Mouse (Mus musculus): ENCODE measurements around the gene Pla2g15. TPM values are rescaled to one million over a fixed set of nuclear protein-coding genes. Genes with fewer than 3 reads are reported as not detected.
A peak's percentile ranks its signal among the peaks of the same experiment; 100 is the strongest.

Pla2g15 gene
- polyA plus RNA-seq, 1 experiment from 2014 or later, result 17.3 TPM

DNA sequence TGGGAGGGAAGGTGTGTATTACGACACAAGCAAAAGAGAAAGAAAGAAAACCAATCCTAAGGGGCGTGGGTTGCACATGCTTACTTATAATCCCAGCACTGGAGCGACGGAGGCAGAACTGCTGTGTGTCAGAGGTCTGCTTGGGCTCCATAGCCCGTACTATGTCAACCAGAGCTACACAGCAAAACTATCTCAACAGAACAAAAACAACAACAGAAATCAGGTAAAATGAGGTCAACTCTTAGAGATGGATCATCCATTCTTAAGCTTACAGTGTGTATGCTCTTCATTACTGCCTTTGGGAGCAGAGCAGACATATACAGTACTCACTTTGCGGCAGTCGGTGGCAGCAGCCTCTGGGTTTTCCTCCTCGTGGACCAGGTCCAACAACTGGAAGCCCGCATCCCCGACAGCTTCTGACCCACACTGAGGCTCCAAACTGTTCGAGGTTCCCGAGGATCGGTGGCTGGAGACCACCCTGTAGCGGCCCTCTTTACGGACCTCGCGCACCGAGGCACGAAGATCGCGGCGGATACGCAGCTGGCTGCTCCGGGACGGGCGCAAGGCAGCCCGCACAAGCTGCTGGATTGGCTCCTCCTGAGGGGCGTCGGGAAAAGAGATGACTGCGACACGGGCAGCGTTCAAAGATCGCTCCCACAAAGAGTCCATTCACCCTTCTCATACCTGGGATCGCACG is 60.0 kb downstream of the Pla2g15 start:
- peaks cover 15% of the 10 kb centered on the region for H3K4me1 ChIP-seq
- H3K4me3 ChIP-seq (replicated peaks), result peak overlapping the region; percentile 83
- H3K4me2 ChIP-seq (replicated peaks), result peak overlapping the region; percentile 55
- H3K9me3 ChIP-seq (replicated peaks), result no peaks in the 10 kb centered on the region
- H3K27me3 ChIP-seq, result no peaks in the 10 kb centered on the region
- peak overlapping the region; percentile 86 for H3K9ac ChIP-seq
- peak; percentile 55 for ATAC-seq (ENCODE audit: insufficient number of reproducible peaks, low FRiP score, low TSS enrichment, low read depth)
- H3K36me3 ChIP-seq, result peaks cover 37% of the 10 kb centered on the region
- under 1% methylated on average over 35 of the region's 35 CpGs for WGBS
- peak overlapping the region; percentile 95 for H3K27ac ChIP-seq (replicated peaks)

- H3K4me1 ChIP-seq, result peaks cover 15% of the 10 kb centered on the region
- H3K27me3 ChIP-seq, result no peaks in the 10 kb centered on the region
- peaks cover 44% of the 10 kb centered on the region for H3K36me3 ChIP-seq
- H3K27ac ChIP-seq (replicated peaks), result peak within 1 kb of the TSS; percentile 95
- peak within 1 kb of the TSS; percentile 83 for H3K4me3 ChIP-seq (replicated peaks)
- no peaks in the 10 kb centered on the region for H3K9me3 ChIP-seq (replicated peaks)
- peak within 1 kb of the TSS; percentile 55 for H3K4me2 ChIP-seq (replicated peaks)
- WGBS, result 0% methylated on average over 52 of the region's 52 CpGs
- H3K9ac ChIP-seq, result peak within 1 kb of the TSS; percentile 86
- ATAC-seq (ENCODE audit: insufficient number of reproducible peaks, low FRiP score, low TSS enrichment, low read depth), result peak; percentile 99
These were observed 60.7 kb downstream of the Pla2g15 start, which contains the start of the genes Slc7a6os and Prmt7 for GRCm38 (mm10) chr8:106210821-106211345. Gene Slc7a6os (minus strand): TSS chr8:106210935. Gene Prmt7 (plus strand): TSS chr8:106210936.

GRCm38 (mm10) chr8:106211421-106211820 is 61.2 kb downstream of the Pla2g15 start:
- H3K4me2 ChIP-seq (replicated peaks), result peak overlapping the region; percentile 55
- H3K4me3 ChIP-seq (replicated peaks), result peak overlapping the region; percentile 83
- H3K9me3 ChIP-seq (replicated peaks), result no peaks in the 10 kb centered on the region
- peak overlapping the region; percentile 86 for H3K9ac ChIP-seq
- peak overlapping the region; percentile 95 for H3K27ac ChIP-seq (replicated peaks)
- H3K36me3 ChIP-seq, result peaks cover 47% of the 10 kb centered on the region
- 2% methylated on average over 13 of the region's 13 CpGs for WGBS
- ATAC-seq (ENCODE audit: insufficient number of reproducible peaks, low FRiP score, low TSS enrichment, low read depth), result no peak
- H3K4me1 ChIP-seq, result peaks cover 15% of the 10 kb centered on the region
- no peaks in the 10 kb centered on the region for H3K27me3 ChIP-seq

- H3K36me3 ChIP-seq, result peaks cover 56% of the 10 kb centered on the region
- H3K4me3 ChIP-seq (replicated peaks), result no peak overlapping the region
- no peak overlapping the region for H3K27ac ChIP-seq (replicated peaks)
- WGBS, result 93% methylated on average over 3 of the region's 3 CpGs
- peaks cover 15% of the 10 kb centered on the region for H3K4me1 ChIP-seq
- no peak for ATAC-seq (ENCODE audit: insufficient number of reproducible peaks, low FRiP score, low TSS enrichment, low read depth)
- H3K9me3 ChIP-seq (replicated peaks), result no peaks in the 10 kb centered on the region
- H3K27me3 ChIP-seq, result no peaks in the 10 kb centered on the region
- no peak overlapping the region for H3K4me2 ChIP-seq (replicated peaks)
- H3K9ac ChIP-seq, result no peak overlapping the region
These were observed 63.8 kb downstream of the Pla2g15 start for GRCm38 (mm10) chr8:106213959-106214358.

Other genes starting within 250 kb of the Pla2g15 start
- gene Pskh1, start 250.0 kb upstream of the Pla2g15 start, polyA plus RNA-seq (2015; fragmentation: Nextera tagmentation; extraction: Ambion mirVana), result 35.8 and 40.2 TPM in 2 replicates
- gene Ctrl, start 216.5 kb upstream of the Pla2g15 start, polyA plus RNA-seq (2015; fragmentation: Nextera tagmentation; extraction: Ambion mirVana), result 1.4 TPM in 2 replicates
- gene Psmb10, start 212.0 kb upstream of the Pla2g15 start, polyA plus RNA-seq (2015; fragmentation: Nextera tagmentation; extraction: Ambion mirVana), result 31.0 and 33.8 TPM in 2 replicates
- 2.8 and 3.3 TPM in 2 replicates for gene Lcat, start 207.0 kb upstream of the Pla2g15 start, polyA plus RNA-seq (2015; fragmentation: Nextera tagmentation; extraction: Ambion mirVana)
- gene Slc12a4, start 184.3 kb upstream of the Pla2g15 start, polyA plus RNA-seq (2015; fragmentation: Nextera tagmentation; extraction: Ambion mirVana), result 57.6 and 60.4 TPM in 2 replicates
- not detected in 2 replicates for gene Dpep3, start 171.0 kb upstream of the Pla2g15 start, polyA plus RNA-seq (2015; fragmentation: Nextera tagmentation; extraction: Ambion mirVana)
- 22.9 and 26.0 TPM in 2 replicates for gene Dus2, start 159.1 kb upstream of the Pla2g15 start, polyA plus RNA-seq (2015; fragmentation: Nextera tagmentation; extraction: Ambion mirVana)
- gene Dpep2nb, start 144.4 kb upstream of the Pla2g15 start, polyA plus RNA-seq (2015; fragmentation: Nextera tagmentation; extraction: Ambion mirVana), result 0.16 TPM in 1 of 2 replicates, not detected in the other
- 17.2 and 17.5 TPM in 2 replicates for gene Ddx28, start 138.5 kb upstream of the Pla2g15 start, polyA plus RNA-seq (2015; fragmentation: Nextera tagmentation; extraction: Ambion mirVana)
- gene Nfatc3, start 91.6 kb upstream of the Pla2g15 start, polyA plus RNA-seq (2015; fragmentation: Nextera tagmentation; extraction: Ambion mirVana), result 6.9 and 7.5 TPM in 2 replicates
- 43.5 and 55.4 TPM in 2 replicates for gene Esrp2, start 13.4 kb upstream of the Pla2g15 start, polyA plus RNA-seq (2015; fragmentation: Nextera tagmentation; extraction: Ambion mirVana)
- 44.0 and 49.2 TPM in 2 replicates for gene Slc7a6, start 18.5 kb downstream of the Pla2g15 start, polyA plus RNA-seq (2015; fragmentation: Nextera tagmentation; extraction: Ambion mirVana)
- gene Slc7a6os, start 60.5 kb downstream of the Pla2g15 start, polyA plus RNA-seq (2015; fragmentation: Nextera tagmentation; extraction: Ambion mirVana), result 33.3 and 39.6 TPM in 2 replicates
- 41.2 and 44.5 TPM in 2 replicates for gene Prmt7, start 60.5 kb downstream of the Pla2g15 start, polyA plus RNA-seq (2015; fragmentation: Nextera tagmentation; extraction: Ambion mirVana)
- gene Smpd3, start 187.6 kb downstream of the Pla2g15 start, polyA plus RNA-seq (2015; fragmentation: Nextera tagmentation; extraction: Ambion mirVana), result 29.6 and 32.6 TPM in 2 replicates